Mouse (Mus musculus) kidney, embryonic 14.5 days (tissue): ENCODE data around the gene 4930524J08Rik. TPM values are rescaled to one million over a fixed set of nuclear protein-coding genes. Genes with fewer than 3 reads are reported as not detected.

Source experiments
- ATAC-seq: fragments of 200-750 bp; cut with Nextera tagmentation; 2 replicates; pipeline ENCODE4 v1.8.0; 2017; ENCODE audit warnings: moderate number of reproducible peaks, mild to moderate bottlenecking, moderate TSS enrichment, moderate library complexity; ENCODE audit not compliant: low FRiP score, low TSS enrichment
- H3K27ac ChIP-seq: fragments of 300-500 bp; sonication (generic); 2 replicates; pipeline ENCODE4 v1.5.1; 2014; ENCODE audit warnings: low read depth, mild to moderate bottlenecking, low read length, moderate library complexity, mixed read lengths
- H3K27me3 ChIP-seq: fragments of 300-500 bp; sonication (generic); 2 replicates; pipeline ENCODE4 v1.6.1; 2014; ENCODE audit warnings: mild to moderate bottlenecking, low read length; ENCODE audit not compliant: control insufficient read depth, insufficient read depth
- H3K36me3 ChIP-seq: fragments of 300-500 bp; sonication (generic); 2 replicates; pipeline ENCODE4 v1.6.1; 2014; ENCODE audit warnings: low read length, mixed read lengths; ENCODE audit not compliant: control insufficient read depth, insufficient read depth
- H3K4me1 ChIP-seq: fragments of 300-500 bp; sonication (generic); 2 replicates; pipeline ENCODE4 v1.6.1; 2014; ENCODE audit warnings: low read length, mixed read lengths; ENCODE audit not compliant: control insufficient read depth, insufficient read depth
- H3K4me2 ChIP-seq: fragments of 300-500 bp; sonication (generic); replicated peaks from 2 replicates; pipeline ENCODE4 v1.6.1; 2014; ENCODE audit warnings: low read depth, mild to moderate bottlenecking, low read length
- H3K4me3 ChIP-seq: fragments of 300-500 bp; sonication (generic); 2 replicates; pipeline ENCODE4 v1.5.1; 2014; ENCODE audit warnings: mild to moderate bottlenecking, low read length
- H3K9ac ChIP-seq: fragments of 300-500 bp; sonication (generic); 2 replicates; pipeline ENCODE4 v1.6.1; 2014; ENCODE audit warnings: low read depth, mild to moderate bottlenecking, low read length, moderate library complexity
- H3K9me3 ChIP-seq: fragments of 300-500 bp; sonication (generic); 2 replicates; pipeline ENCODE4 v1.6.1; 2016; ENCODE audit warnings: low read length; ENCODE audit not compliant: control insufficient read depth
- WGBS: fragments of 180-500 bp; shearing (Covaris S2); extraction: QIAGEN DNeasy Blood & Tissue Kit; methylation state at CpG from one replicate; pipeline ENCODE4 v1.1.7; 2014; 5-methylcytosine and 5-hydroxymethylcytosine counted together
- polyA plus RNA-seq: library from polyadenylated mRNA; unstranded; fragments of >200 nt; fragmentation: Nextera tagmentation; extraction: Ambion mirVana; gene quantifications from 2 replicates; pipeline ENCODE4 v1.2.1, GENCODE M21; 2014

Gene 4930524J08Rik
- polyA plus RNA-seq, 1 experiment from 2014 or later = 2.5 TPM

DNA sequence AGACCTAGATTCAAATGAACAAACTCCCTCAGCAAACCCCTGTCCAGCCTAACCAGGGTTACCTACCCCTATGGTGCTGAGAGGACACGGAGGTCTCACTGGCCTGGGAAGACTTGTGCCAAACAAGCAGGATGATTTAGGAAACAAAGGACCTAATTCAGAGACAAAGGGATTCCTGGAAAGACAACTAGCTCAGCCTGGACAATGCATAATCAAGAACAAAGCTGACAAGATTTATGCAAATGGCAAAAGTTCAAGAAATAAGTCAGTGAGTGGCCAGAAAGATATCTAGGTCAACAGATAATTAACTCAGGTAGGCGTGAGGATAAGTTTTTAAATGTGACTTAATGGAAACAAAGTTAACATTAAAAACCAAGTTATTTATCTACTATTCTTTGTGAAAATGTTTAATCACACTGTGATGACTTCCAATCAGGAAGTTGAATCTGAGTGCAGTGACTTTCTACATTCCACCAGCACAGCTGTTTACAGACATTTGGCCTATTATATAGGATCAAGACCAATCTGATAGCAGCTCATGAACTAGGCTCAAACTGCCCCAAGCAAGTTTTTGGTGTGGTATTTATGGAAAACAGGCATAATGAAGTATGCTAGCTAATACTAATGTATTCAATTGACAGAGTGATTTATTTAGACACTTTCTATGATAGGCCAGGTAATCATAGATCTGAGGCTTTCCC is 19.5 kb upstream of the 4930524J08Rik start:
- Histone ChIP-seq H3K9ac (no peak overlapping the region), H3K4me3 (no peak overlapping the region), H3K9me3 (no peaks in the 10 kb centered on the region), H3K36me3 (peaks cover 60% of the 10 kb centered on the region), H3K4me2 (no peak overlapping the region), H3K27me3 (no peaks in the 10 kb centered on the region), H3K27ac (no peak overlapping the region), H3K4me1 (no peaks in the 10 kb centered on the region)
- WGBS = 73% methylated on average over 2 of the region's 2 CpGs
- ATAC-seq = no peak

DNA sequence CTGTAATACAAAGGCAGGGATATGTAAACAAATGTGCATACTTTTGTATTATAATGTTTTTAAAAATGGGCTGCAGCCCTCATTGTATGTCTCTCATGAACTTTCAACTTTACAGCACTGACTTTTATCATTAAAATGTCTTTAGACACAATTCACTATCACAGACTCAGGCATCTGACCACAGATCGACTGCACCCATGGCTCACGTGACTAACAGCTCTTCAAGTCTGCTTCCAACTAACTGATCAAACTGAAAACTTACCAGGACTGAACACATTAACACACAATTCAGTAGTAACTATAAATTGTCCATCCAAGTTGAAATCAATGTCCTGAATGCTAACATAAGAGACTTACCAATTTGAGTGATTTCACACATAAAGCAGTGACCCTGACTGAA is 18.9 kb upstream of the 4930524J08Rik start:
- Histone ChIP-seq H3K4me2 (no peak overlapping the region), H3K4me3 (no peak overlapping the region), H3K27me3 (no peaks in the 10 kb centered on the region), H3K27ac (no peak overlapping the region), H3K9ac (no peak overlapping the region), H3K36me3 (peaks cover 66% of the 10 kb centered on the region), H3K4me1 (no peaks in the 10 kb centered on the region), H3K9me3 (no peaks in the 10 kb centered on the region)
- ATAC-seq = no peak
- WGBS = 76% methylated on average over 2 of the region's 2 CpGs

DNA sequence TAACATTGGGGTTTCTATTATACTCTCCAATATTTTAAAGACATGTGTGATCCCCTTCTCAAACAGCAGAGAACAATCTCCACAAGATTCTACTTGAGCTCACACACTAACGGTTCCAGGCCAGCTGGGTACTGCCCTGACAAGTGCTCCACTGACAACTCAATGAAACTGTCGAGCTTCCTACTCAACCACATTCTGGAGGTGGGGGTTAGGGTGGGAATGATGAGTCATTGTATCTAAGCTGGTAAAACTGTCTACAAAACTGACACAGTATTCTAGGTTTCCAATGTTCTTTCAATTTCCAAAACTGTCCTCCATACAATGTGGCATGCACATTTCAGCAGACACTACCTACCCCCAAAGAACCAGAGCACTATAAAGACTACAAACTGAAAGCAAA is 4.9 kb upstream of the 4930524J08Rik start:
- Histone ChIP-seq H3K27me3 (no peaks in the 10 kb centered on the region), H3K4me3 (peak overlapping the region; percentile 10; the same call in 1 of the 2 replicates), H3K4me1 (peaks cover 16% of the 10 kb centered on the region), H3K9me3 (no peaks in the 10 kb centered on the region), H3K27ac (no peak overlapping the region), H3K36me3 (peaks cover 16% of the 10 kb centered on the region; the same call in 1 of the 2 replicates), H3K9ac (no peak overlapping the region), H3K4me2 (peak overlapping the region; percentile 16; the same call in 1 of the 2 replicates)
- no peak for ATAC-seq
- 13% methylated on average over 2 of the region's 2 CpGs for WGBS

- H3K9ac ChIP-seq = no peak overlapping the region
- no peaks in the 10 kb centered on the region for H3K9me3 ChIP-seq
- H3K27ac ChIP-seq = no peak overlapping the region
- H3K4me1 ChIP-seq = peaks cover 19% of the 10 kb centered on the region
- no peaks in the 10 kb centered on the region for H3K27me3 ChIP-seq
- ATAC-seq = no peak
- peaks cover 9% of the 10 kb centered on the region; the same call in 1 of the 2 replicates for H3K36me3 ChIP-seq
- peak overlapping the region; percentile 70 for H3K4me2 ChIP-seq
- H3K4me3 ChIP-seq = peak overlapping the region; percentile 95; the same call in 1 of the 2 replicates
- WGBS = 61% methylated on average over 4 of the region's 4 CpGs
Measured at GRCm38 (mm10) chr5:99975061-99975460, 3.8 kb upstream of the 4930524J08Rik start.

- peak overlapping the region; percentile 95 for H3K4me3 ChIP-seq
- H3K36me3 ChIP-seq = peaks cover 4% of the 10 kb centered on the region; the same call in 1 of the 2 replicates
- H3K9me3 ChIP-seq = no peaks in the 10 kb centered on the region
- H3K4me2 ChIP-seq = peak overlapping the region; percentile 70
- no peak for ATAC-seq
- peaks cover 19% of the 10 kb centered on the region for H3K4me1 ChIP-seq
- no peaks in the 10 kb centered on the region for H3K27me3 ChIP-seq
- 64% methylated on average over 1 of the region's 1 CpGs for WGBS
- H3K9ac ChIP-seq = no peak overlapping the region
- H3K27ac ChIP-seq = no peak overlapping the region
Measured at GRCm38 (mm10) chr5:99975776-99976175, 3.1 kb upstream of the 4930524J08Rik start.

- H3K4me1 ChIP-seq = peaks cover 19% of the 10 kb centered on the region
- ATAC-seq = no peak
- H3K9ac ChIP-seq = peak overlapping the region; percentile 99
- H3K36me3 ChIP-seq = peaks cover 2% of the 10 kb centered on the region; the same call in 1 of the 2 replicates
- peak overlapping the region; percentile 95 for H3K4me3 ChIP-seq
- WGBS = 6% methylated on average over 8 of the region's 8 CpGs
- H3K9me3 ChIP-seq = no peaks in the 10 kb centered on the region
- H3K4me2 ChIP-seq = peak overlapping the region; percentile 70
- no peaks in the 10 kb centered on the region for H3K27me3 ChIP-seq
- no peak overlapping the region for H3K27ac ChIP-seq
Measured at GRCm38 (mm10) chr5:99976334-99976955, 2.4 kb upstream of the 4930524J08Rik start.

DNA sequence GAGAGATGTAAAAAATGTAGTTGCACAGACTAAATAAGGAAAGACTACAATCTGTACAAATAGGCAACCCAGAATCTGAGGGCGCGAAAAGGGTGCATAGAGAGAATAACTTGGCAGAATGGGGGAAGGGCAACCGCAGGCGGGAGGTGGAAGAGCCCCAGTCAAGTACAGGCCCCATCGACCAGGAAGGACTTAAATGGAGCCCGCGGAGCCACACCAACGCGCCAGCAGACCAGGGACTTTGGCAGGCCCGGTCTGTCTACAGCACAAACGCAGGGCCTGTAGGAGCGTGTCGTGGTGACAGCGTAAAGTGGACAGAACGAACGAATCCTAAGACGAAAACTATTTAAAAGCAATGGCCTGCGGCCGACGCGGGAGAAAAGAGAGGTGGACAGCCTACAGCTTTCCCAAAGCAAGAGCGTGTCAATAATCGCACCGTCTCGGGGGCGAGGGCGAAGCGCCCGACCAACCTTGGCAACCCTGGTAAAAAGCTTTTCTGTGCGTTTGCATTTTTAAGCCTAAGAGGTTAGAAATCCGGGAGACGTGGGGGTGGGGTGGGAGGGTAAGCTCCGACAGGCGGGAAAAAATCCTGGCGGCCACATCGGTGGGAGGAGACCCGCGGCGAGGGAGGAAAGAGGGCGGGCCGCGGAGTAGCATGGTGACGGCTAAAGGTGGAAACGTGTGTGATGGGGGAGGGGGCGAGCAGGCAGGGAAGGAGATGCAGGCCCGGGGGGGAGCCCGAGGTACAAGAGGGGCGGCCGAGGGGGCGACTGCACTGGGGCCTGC is 1.2 kb upstream of the 4930524J08Rik start:
- peak; percentile 72 for ATAC-seq
- under 1% methylated on average over 44 of the region's 50 CpGs for WGBS

GRCm38 (mm10) chr5:99983452-99984061 is 4.7 kb downstream of the 4930524J08Rik start:
- 86% methylated on average over 9 of the region's 9 CpGs for WGBS
- ATAC-seq = no peak

More for the DNA sequence above, 1.2 kb upstream of the 4930524J08Rik start:
- Histone ChIP-seq H3K4me1 (peaks cover 19% of the 10 kb centered on the region), H3K4me3 (peak overlapping the region; percentile 95), H3K27me3 (no peaks in the 10 kb centered on the region), H3K9ac (peak overlapping the region; percentile 99), H3K4me2 (peak overlapping the region; percentile 70), H3K27ac (peak overlapping the region; percentile 100), H3K9me3 (no peaks in the 10 kb centered on the region), H3K36me3 (no peaks in the 10 kb centered on the region)

More at GRCm38 (mm10) chr5:99983452-99984061, 4.7 kb downstream of the 4930524J08Rik start:
- Histone ChIP-seq H3K9me3 (no peaks in the 10 kb centered on the region), H3K27me3 (no peaks in the 10 kb centered on the region), H3K27ac (no peak overlapping the region), H3K4me2 (no peak overlapping the region), H3K36me3 (no peaks in the 10 kb centered on the region), H3K4me3 (no peak overlapping the region), H3K9ac (no peak overlapping the region), H3K4me1 (peaks cover 3% of the 10 kb centered on the region)
